Mouse (Mus musculus) small intestine, adult 2 months (tissue): ENCODE data around the gene Fchsd2. TPM values are rescaled to one million over a fixed set of nuclear protein-coding genes. Genes with fewer than 3 reads are reported as not detected.

Source experiments
- H3K27ac ChIP-seq: fragments of 200-500 bp; 2 replicates; pipeline ENCODE4 v1.5.1; 2012; ENCODE audit warnings: low read depth, low read length, control low read depth, inconsistent platforms; ENCODE audit not compliant: insufficient read depth
- H3K27me3 ChIP-seq: fragments of 200-500 bp; 2 replicates; pipeline ENCODE4 v1.6.1; 2012; ENCODE audit warnings: mild to moderate bottlenecking, moderate library complexity, low read length, inconsistent platforms; ENCODE audit not compliant: control insufficient read depth, insufficient read depth
- H3K36me3 ChIP-seq: fragments of 200-500 bp; 2 replicates; pipeline ENCODE4 v1.6.1; 2012; ENCODE audit warnings: mild to moderate bottlenecking, low read length, control low read depth, inconsistent platforms; ENCODE audit not compliant: control insufficient read depth, insufficient read depth
- H3K4me1 ChIP-seq: fragments of 200-500 bp; 2 replicates; pipeline ENCODE4 v1.6.1; 2012; ENCODE audit warnings: low read length, inconsistent platforms, mixed read lengths; ENCODE audit not compliant: control insufficient read depth, insufficient read depth, insufficient read length
- H3K4me3 ChIP-seq: fragments of 200-500 bp; 2 replicates; pipeline ENCODE4 v1.5.1; 2012; ENCODE audit warnings: low read depth, mild to moderate bottlenecking, control low read depth, inconsistent platforms, low read length, moderate library complexity
- CTCF ChIP-seq: fragments of 200-500 bp; IDR thresholded peaks from 2 replicates; pipeline ENCODE4 v1.5.1; 2012; ENCODE audit warnings: low read depth, mild to moderate bottlenecking, control low read depth, inconsistent platforms, low read length, moderate library complexity, mixed read lengths; ENCODE audit not compliant: insufficient replicate concordance, insufficient read length; ENCODE audit errors: extremely low read depth
- POLR2A ChIP-seq: fragments of 200-500 bp; IDR thresholded peaks from 2 replicates; pipeline ENCODE4 v1.6.1; 2012; ENCODE audit warnings: low read depth, mild to moderate bottlenecking, control low read depth, inconsistent platforms, low read length, moderate library complexity
- whole genome bisulfite sequencing: fragments of 180-500 bp; shearing (Covaris S2); methylation state at CpG from one replicate; pipeline ENCODE4 v1.1.7; 2018; 5-methylcytosine and 5-hydroxymethylcytosine counted together
- polyA plus RNA-seq: library from polyadenylated mRNA; depleted of rRNA; stranded (reverse); fragments of >200 nt; gene quantifications from 2 replicates; pipeline ENCODE4 v1.2.3, GENCODE M21; 2012

The Fchsd2 gene
- polyA plus RNA-seq, 1 experiment = 6.9 TPM

GRCm38 (mm10) chr7:101106666-101107065, 14.0 kb downstream of the Fchsd2 start:
- 56% methylated on average over 2 of the region's 2 CpGs for WGBS

GRCm38 (mm10) chr7:101107073-101107810, 14.6 kb downstream of the Fchsd2 start:
- H3K4me1 ChIP-seq = peaks cover 25% of the 10 kb centered on the region
- TF ChIP-seq CTCF = no peak
- TF ChIP-seq POLR2A = no peak
- no peaks in the 10 kb centered on the region for H3K27me3 ChIP-seq
- 31% methylated on average over 5 of the region's 5 CpGs for WGBS
- peak overlapping the region; percentile 90 for H3K27ac ChIP-seq
- H3K4me3 ChIP-seq = no peak overlapping the region
- H3K36me3 ChIP-seq = peaks cover 5% of the 10 kb centered on the region

More at GRCm38 (mm10) chr7:101106666-101107065, 14.0 kb downstream of the Fchsd2 start:
- Histone ChIP-seq H3K4me1 (peaks cover 25% of the 10 kb centered on the region), H3K4me3 (no peak overlapping the region), H3K36me3 (peaks cover 5% of the 10 kb centered on the region), H3K27ac (no peak overlapping the region; the same call in 1 of the 2 replicates), H3K27me3 (no peaks in the 10 kb centered on the region)
- TF ChIP-seq CTCF (no peak), POLR2A (no peak)

GRCm38 (mm10) chr7:101107968-101108652, 15.4 kb downstream of the Fchsd2 start:
- TF ChIP-seq CTCF = peak; percentile 71
- TF ChIP-seq POLR2A = peak; percentile 18; the same call in 1 of the 2 replicates
- Histone ChIP-seq H3K4me3 (peak overlapping the region; percentile 76), H3K36me3 (peaks cover 6% of the 10 kb centered on the region), H3K27me3 (no peaks in the 10 kb centered on the region), H3K27ac (peak overlapping the region; percentile 90), H3K4me1 (peaks cover 24% of the 10 kb centered on the region)
- under 1% methylated on average over 58 of the region's 75 CpGs for WGBS

- WGBS = under 1% methylated on average over 21 of the region's 35 CpGs
- Histone ChIP-seq H3K27me3 (no peaks in the 10 kb centered on the region), H3K4me1 (peaks cover 19% of the 10 kb centered on the region), H3K36me3 (peaks cover 6% of the 10 kb centered on the region), H3K4me3 (peak overlapping the region; percentile 76), H3K27ac (peak overlapping the region; percentile 82)
- TF ChIP-seq POLR2A (peak; percentile 87), CTCF (no peak)
Observed at GRCm38 (mm10) chr7:101108653-101109005, 16.0 kb downstream of the Fchsd2 start.

- Histone ChIP-seq H3K36me3 (peaks cover 6% of the 10 kb centered on the region), H3K4me1 (peaks cover 13% of the 10 kb centered on the region), H3K27me3 (no peaks in the 10 kb centered on the region), H3K4me3 (peak overlapping the region; percentile 76), H3K27ac (peak overlapping the region; percentile 82)
- TF ChIP-seq POLR2A = no peak
- no peak for TF ChIP-seq CTCF
- WGBS = under 1% methylated on average over 47 of the region's 47 CpGs
Observed at GRCm38 (mm10) chr7:101109006-101109855, 16.6 kb downstream of the Fchsd2 start.

- Histone ChIP-seq H3K27me3 (no peaks in the 10 kb centered on the region), H3K36me3 (peaks cover 9% of the 10 kb centered on the region), H3K4me3 (peak overlapping the region; percentile 76), H3K4me1 (peaks cover 10% of the 10 kb centered on the region; the same call in 1 of the 2 replicates), H3K27ac (peak overlapping the region; percentile 4; the same call in 1 of the 2 replicates)
- WGBS = 13% methylated on average over 8 of the region's 8 CpGs
- TF ChIP-seq POLR2A (no peak), CTCF (no peak)
Observed at GRCm38 (mm10) chr7:101109856-101110350, 17.2 kb downstream of the Fchsd2 start.
